Mouse (Mus musculus) erythroblast, embryonic 14.5 days (primary cell): ENCODE measurements around the gene Rcan1. TPM values are rescaled to one million over a fixed set of nuclear protein-coding genes. Genes with fewer than 3 reads are reported as not detected.

Experiments
- H3K27me3 ChIP-seq: 2 replicates; pipeline ENCODE4 v1.6.1; 2012; ENCODE audit warnings: inconsistent platforms; ENCODE audit not compliant: control insufficient read depth
- H3K36me3 ChIP-seq: 2 replicates; pipeline ENCODE4 v1.6.1; 2012; ENCODE audit warnings: mild to moderate bottlenecking, inconsistent platforms; ENCODE audit not compliant: control insufficient read depth
- H3K4me1 ChIP-seq: 2 replicates; pipeline ENCODE4 v1.6.1; 2012; ENCODE audit warnings: inconsistent platforms; ENCODE audit not compliant: control insufficient read depth
- H3K4me3 ChIP-seq: replicated peaks from 2 replicates; pipeline ENCODE3; 2012; ENCODE audit warnings: moderate library complexity, mild to moderate bottlenecking, inconsistent platforms
- H3K9me3 ChIP-seq: 2 replicates; pipeline ENCODE4 v1.6.1; 2012; ENCODE audit warnings: low read length, inconsistent platforms, mixed read lengths; ENCODE audit not compliant: control insufficient read depth
- GATA1 ChIP-seq: IDR thresholded peaks from 2 replicates; pipeline ENCODE4 v1.6.1; 2012; ENCODE audit warnings: low read length, inconsistent platforms, mixed read lengths
- TAL1 ChIP-seq: IDR thresholded peaks from 3 replicates; pipeline ENCODE4 v1.6.1; 2012; ENCODE audit warnings: low read length, inconsistent platforms, mixed read lengths
- polyA plus RNA-seq: library from polyadenylated mRNA; stranded (reverse); fragments of >175 nt; gene quantifications from 2 replicates; pipeline ENCODE4 v1.2.3, GENCODE M21; 2012

Gene Rcan1
- polyA plus RNA-seq, 1 experiment: 1.7 TPM

DNA sequence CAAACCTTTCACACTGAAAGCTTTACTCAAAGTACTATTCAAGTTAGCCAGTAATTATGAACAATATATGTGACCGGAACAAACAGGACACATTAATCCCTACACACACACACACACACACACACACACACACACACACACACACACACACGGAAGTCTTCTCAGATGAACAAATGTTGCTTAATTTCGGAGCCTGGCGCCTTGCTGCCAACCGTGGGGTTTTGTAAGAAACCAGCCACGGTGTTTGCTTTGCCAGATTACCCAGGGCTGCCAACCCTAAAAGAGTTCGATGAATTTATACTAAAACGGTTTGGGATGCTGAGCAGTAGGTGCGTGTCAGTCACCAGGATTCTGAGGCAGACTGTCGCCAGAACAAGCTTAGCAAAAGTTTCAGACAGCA, 69.5 kb downstream of the Rcan1 start:
- H3K4me1 ChIP-seq: peaks cover 2% of the 10 kb centered on the region; the same call in 1 of the 2 replicates
- no peaks in the 10 kb centered on the region for H3K9me3 ChIP-seq
- peaks cover 8% of the 10 kb centered on the region for H3K36me3 ChIP-seq
- H3K4me3 ChIP-seq: no peak overlapping the region
- peaks cover 40% of the 10 kb centered on the region for H3K27me3 ChIP-seq
- TF ChIP-seq GATA1 (no peak), TAL1 (no peak)

DNA sequence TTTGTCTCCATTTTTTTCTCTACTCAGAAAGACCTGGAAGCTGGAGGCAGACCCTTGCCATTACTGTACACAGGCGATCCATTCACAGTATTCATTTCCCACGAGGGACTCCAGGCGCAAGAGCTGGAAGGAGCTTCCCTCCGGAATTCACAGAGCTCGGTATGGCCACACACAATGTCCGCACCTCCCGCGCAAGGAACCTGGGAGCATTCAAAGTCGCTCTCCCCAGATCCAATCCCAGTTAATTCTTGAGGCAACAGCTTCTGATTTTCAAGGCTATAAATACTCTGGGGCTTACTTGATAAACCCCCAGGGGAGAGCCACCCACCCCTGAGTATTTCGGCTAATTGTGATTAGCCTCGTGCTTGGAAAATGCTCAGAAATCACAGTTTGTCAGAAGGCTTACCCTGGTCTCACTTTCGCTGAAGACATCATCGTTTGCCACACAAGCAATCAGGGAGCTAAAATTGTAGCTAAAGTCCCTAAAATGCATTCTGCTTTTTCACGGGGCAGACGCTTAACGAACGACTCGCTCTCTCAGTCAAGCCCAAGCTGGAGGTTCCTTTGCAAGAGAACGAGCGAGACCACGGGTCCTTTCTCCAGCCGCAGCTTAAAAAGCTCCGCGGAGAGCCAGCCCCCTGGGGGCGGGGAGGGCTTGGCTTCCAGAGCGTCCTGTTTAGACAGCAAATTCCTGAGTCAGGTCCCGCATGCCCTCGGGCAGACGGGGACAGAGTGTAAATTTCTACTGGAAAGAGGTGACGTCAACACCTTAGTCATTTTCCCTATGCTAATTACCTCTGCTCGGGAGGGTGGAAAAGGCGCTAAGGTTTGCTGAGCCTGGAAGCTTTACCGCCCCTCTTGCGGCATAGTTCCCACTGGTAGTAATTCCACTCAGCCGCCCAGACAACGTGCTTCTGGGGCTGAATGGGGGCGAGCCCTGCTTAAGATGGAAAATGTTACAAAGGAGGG, 70.9 kb downstream of the Rcan1 start:
- no peaks in the 10 kb centered on the region for H3K9me3 ChIP-seq
- H3K36me3 ChIP-seq: peaks cover 22% of the 10 kb centered on the region
- TF ChIP-seq GATA1 (no peak), TAL1 (no peak)
- H3K4me3 ChIP-seq: peak overlapping the region; percentile 34
- H3K4me1 ChIP-seq: peaks cover 2% of the 10 kb centered on the region; the same call in 1 of the 2 replicates
- peaks cover 40% of the 10 kb centered on the region for H3K27me3 ChIP-seq

DNA sequence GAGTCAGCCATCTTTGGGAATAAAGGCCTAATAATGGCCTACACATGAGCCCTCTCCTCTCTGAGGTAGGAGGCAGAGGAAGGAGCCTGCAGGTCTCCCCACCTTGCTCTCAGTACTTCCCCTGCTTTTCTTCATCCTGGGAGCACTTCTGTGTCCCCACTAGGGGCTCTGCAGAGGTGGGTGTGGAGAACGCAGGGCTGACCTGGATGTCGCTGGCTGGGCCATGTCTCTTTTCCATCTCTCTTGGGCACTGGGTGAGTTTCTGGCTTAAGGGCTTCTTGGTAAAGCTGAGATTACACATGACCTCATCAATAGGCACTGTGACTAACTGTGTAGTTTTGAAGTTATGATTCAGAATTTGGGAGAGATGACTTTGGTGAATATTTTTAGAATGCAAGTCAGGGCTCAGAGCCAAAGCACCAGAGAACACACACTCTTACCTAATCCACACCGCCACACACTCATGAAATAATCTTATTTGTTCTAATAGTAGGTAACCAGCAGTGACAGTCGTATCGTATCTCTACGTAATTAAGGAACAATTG, 72.0 kb downstream of the Rcan1 start:
- peaks cover 2% of the 10 kb centered on the region; the same call in 1 of the 2 replicates for H3K4me1 ChIP-seq
- H3K27me3 ChIP-seq: peaks cover 40% of the 10 kb centered on the region
- TF ChIP-seq GATA1: no peak
- TF ChIP-seq TAL1: no peak

DNA sequence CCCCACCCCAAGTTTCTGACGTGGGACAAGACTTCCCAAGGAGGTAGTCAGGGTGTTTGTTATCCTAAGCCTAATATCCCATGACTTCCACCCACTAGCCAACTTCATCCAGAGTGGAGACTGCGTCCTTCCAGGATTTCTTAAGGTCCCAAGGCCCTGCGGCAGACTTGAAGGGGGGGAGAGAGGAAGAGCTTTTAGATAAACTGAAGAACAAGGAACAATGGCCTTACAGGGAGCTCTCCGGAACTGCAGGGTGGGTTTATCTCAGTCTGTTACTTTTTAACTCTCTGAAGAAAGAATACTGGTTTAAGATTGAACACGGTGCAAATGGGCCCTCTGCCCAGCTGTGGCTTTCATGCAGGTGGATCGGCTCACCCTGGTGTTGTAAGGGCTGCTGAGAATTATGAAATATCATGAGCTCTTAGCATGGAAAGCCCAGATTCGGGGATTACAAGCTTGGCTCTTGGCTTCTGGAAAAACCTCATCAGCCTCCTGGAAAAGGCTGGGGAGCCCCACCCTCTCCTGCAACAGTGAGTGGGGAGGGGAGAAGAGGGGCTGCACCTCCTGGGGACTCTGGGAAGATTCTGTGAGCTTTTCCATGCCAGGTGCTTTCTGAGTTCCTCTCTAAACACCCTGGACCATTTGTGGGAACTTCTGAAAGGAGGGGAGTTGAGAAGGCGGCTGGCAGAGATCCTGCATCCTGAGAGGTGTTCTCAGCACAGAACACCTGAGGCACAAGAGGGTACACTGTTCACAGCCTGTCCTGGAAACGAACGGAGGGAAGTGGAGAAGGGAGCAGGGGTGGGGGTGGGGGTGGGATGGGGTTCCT, 72.7 kb downstream of the Rcan1 start:
- peaks cover 39% of the 10 kb centered on the region for H3K36me3 ChIP-seq
- peaks cover 40% of the 10 kb centered on the region for H3K27me3 ChIP-seq
- H3K4me3 ChIP-seq: no peak overlapping the region
- H3K4me1 ChIP-seq: peaks cover 2% of the 10 kb centered on the region; the same call in 1 of the 2 replicates
- TF ChIP-seq GATA1 (no peak), TAL1 (no peak)
- H3K9me3 ChIP-seq: no peaks in the 10 kb centered on the region

More for the DNA sequence above, 72.0 kb downstream of the Rcan1 start:
- Histone ChIP-seq H3K4me3 (no peak overlapping the region), H3K36me3 (peaks cover 32% of the 10 kb centered on the region), H3K9me3 (no peaks in the 10 kb centered on the region)

DNA sequence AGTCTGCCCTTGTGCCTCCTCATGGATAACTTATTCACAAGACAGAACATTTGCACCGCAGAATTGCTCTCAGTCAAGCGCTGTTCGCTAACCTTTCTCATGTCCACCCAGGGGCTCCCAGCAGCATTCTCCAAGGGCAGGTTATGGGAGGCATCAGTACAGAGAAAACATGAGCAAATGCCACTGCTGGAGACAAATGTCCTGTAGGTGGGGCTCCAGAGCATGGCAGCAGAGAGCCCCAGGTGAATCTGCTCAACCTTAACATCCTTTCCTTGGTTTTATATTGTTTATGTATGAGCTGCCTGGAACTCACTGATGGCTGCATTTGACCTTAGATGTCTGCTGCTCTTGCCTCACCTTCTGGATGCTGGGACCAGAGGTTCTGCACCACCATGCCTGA, 76.9 kb downstream of the Rcan1 start:
- Histone ChIP-seq H3K4me1 (no peaks in the 10 kb centered on the region), H3K36me3 (peaks cover 52% of the 10 kb centered on the region), H3K27me3 (peaks cover 3% of the 10 kb centered on the region), H3K4me3 (no peak overlapping the region), H3K9me3 (no peaks in the 10 kb centered on the region)
- TF ChIP-seq TAL1: no peak
- no peak for TF ChIP-seq GATA1

DNA sequence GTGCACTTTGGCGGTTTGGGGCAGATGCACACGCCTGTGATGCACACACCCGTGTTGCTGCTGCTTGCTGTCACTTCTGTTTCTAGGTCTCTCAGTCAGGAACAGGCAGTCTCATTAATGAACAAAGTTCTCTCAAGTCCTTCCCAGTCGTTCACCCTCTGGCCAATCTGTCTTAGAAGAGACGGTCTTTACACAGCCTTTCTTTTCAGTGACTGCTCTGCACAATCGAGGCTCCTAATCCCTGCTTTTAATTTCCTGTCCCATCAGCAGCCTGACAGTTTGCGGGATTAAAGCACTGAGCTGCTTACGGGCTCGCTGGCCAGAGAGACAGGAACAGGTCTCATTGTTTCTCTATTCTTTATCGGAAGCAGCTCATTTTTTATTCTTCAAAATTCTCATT, 83.0 kb downstream of the Rcan1 start:
- no peak overlapping the region for H3K4me3 ChIP-seq
- TF ChIP-seq GATA1 (no peak), TAL1 (no peak)
- no peaks in the 10 kb centered on the region for H3K9me3 ChIP-seq
- peaks cover 2% of the 10 kb centered on the region; the same call in 1 of the 2 replicates for H3K4me1 ChIP-seq
- H3K27me3 ChIP-seq: no peaks in the 10 kb centered on the region
- H3K36me3 ChIP-seq: peaks cover 11% of the 10 kb centered on the region

DNA sequence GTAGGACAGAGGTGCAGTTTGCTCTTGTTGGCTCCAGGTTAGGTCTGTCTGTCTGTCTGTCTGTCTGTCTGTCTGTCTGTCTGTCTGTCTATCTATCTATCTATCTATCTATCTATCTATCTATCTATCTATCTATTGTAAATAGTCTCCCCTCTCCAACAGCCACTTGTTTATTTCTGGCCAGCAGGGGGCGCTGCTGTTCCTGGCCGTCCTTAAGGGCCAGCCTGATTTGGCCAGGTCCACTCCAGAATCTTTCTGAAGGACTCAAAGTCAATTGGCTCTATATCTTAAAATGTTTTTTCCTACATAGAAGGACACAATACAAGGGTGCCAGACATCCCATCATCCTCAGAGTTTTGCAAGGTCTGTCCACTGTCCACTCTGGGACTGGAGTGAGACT, 85.6 kb downstream of the Rcan1 start:
- Histone ChIP-seq H3K9me3 (no peaks in the 10 kb centered on the region), H3K4me3 (no peak overlapping the region), H3K4me1 (peaks cover 2% of the 10 kb centered on the region; the same call in 1 of the 2 replicates), H3K36me3 (no peaks in the 10 kb centered on the region), H3K27me3 (no peaks in the 10 kb centered on the region)
- TF ChIP-seq GATA1 (no peak), TAL1 (no peak)

DNA sequence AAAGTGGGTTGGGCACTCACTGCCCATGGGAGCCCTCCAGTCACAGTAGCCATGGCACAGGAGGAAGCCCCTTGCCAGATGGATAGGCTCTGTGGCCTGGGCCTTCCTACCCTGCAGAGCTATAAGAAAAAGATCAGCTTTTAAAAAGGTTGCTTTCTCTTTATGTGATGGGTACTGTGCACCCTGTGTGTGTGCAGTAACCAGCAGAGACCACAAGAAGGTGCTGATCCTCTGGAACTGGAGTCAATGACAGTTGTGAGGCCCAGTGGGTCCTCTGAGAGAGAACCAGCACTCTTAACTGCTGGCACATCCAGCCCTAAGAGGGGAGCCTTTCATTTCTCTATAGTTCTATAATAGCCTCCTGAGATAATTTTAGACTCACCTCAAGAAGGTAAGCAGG, 87.3 kb downstream of the Rcan1 start:
- no peaks in the 10 kb centered on the region for H3K9me3 ChIP-seq
- H3K4me1 ChIP-seq: peaks cover 2% of the 10 kb centered on the region; the same call in 1 of the 2 replicates
- H3K27me3 ChIP-seq: no peaks in the 10 kb centered on the region
- TF ChIP-seq GATA1 (no peak), TAL1 (no peak)
- H3K4me3 ChIP-seq: no peak overlapping the region
- no peaks in the 10 kb centered on the region for H3K36me3 ChIP-seq

DNA sequence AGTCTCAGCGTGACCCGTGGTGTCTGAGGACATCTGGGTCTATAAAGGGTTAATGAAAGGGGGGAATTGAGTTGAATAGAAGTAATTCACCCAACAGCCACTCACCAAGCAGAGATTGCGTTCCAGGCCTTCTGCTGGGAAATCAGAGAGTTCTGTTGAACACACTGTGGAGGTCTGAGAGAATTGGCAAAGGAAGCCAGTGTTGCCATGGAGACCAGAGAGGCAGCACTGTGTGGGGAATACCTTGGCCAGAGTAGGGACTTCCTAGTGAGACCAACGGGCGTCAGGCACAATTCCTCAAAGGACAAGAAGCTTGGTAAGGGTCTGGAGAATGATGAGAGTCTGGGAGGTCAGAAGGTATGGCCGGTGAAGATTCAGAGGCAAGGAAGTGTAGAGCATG, 88.2 kb downstream of the Rcan1 start:
- no peak overlapping the region for H3K4me3 ChIP-seq
- no peaks in the 10 kb centered on the region for H3K36me3 ChIP-seq
- H3K9me3 ChIP-seq: no peaks in the 10 kb centered on the region
- peaks cover 2% of the 10 kb centered on the region; the same call in 1 of the 2 replicates for H3K4me1 ChIP-seq
- H3K27me3 ChIP-seq: no peaks in the 10 kb centered on the region
- TF ChIP-seq GATA1: no peak
- no peak for TF ChIP-seq TAL1
